Mouse (Mus musculus) left cerebral cortex, postnatal 10 days (tissue): Measurements from ENCODE around the gene Zgrf1. TPM values are rescaled to one million over a fixed set of nuclear protein-coding genes. Genes with fewer than 3 reads are reported as not detected.

Source experiments
- DNase-seq, 2 experiments: peaks; one replicate each; pipeline ENCODE4 v3.0.0; 2021 to 2022; ENCODE audit warnings: low spot score in 2 of 2, mixed read lengths in 1 of 2; ENCODE audit errors: extremely low spot score in 1 of 2
- intact Hi-C: fragments of 180-260 bp; cut with DNase I; formaldehyde crosslinking; loops from one replicate; pipeline ENCODE4 v1.15.1; 2025
- total RNA-seq, 2 experiments: library from RNA; stranded (reverse); gene quantifications; 2 replicates each; pipeline ENCODE4 v1.2.3; 2021

The Zgrf1 gene
- total RNA-seq: 1 to 10 TPM; 2.5 to 3.0 TPM

- intact Hi-C loops: loop anchor here (5.0 to 10.0 kb wide), 4 partner anchors 56 to 368 kb away; partner anchors contain the start of gene Ank2
- DNase-seq: peak; percentile 99
These were observed at the start of gene Zgrf1, which contains the start of gene Larp7 for GRCm38 (mm10) chr3:127552973-127553719. Zgrf1 (plus strand) TSS chr3:127553489. Larp7 (minus strand) TSS chr3:127553349.

GRCm38 (mm10) chr3:127507878-127508783 is 45.2 kb upstream of the Zgrf1 start:
- intact Hi-C loops: no loop called here
- DNase-seq: no peak

- intact Hi-C loops: no loop called here
- DNase-seq: no peak
These were observed 41.2 kb upstream of the Zgrf1 start for GRCm38 (mm10) chr3:127511786-127512746.

GRCm38 (mm10) chr3:127512794-127513335 is 40.4 kb upstream of the Zgrf1 start:
- no peak for DNase-seq
- intact Hi-C loops: no loop called here

- no peak for DNase-seq
- intact Hi-C loops: no loop called here
These were observed 39.6 kb upstream of the Zgrf1 start for GRCm38 (mm10) chr3:127513699-127514098.

GRCm38 (mm10) chr3:127515251-127515650 is 38.0 kb upstream of the Zgrf1 start:
- intact Hi-C loops: no loop called here
- DNase-seq: no peak

GRCm38 (mm10) chr3:127520300-127520699 is 33.0 kb upstream of the Zgrf1 start:
- DNase-seq: no peak
- intact Hi-C loops: no loop called here

GRCm38 (mm10) chr3:127521156-127521555 is 32.1 kb upstream of the Zgrf1 start:
- intact Hi-C loops: no loop called here

GRCm38 (mm10) chr3:127525188-127525819 is 28.0 kb upstream of the Zgrf1 start:
- no peak for DNase-seq
- intact Hi-C loops: no loop called here

More at GRCm38 (mm10) chr3:127521156-127521555, 32.1 kb upstream of the Zgrf1 start:
- no peak for DNase-seq

- intact Hi-C loops: no loop called here
These were observed 25.7 kb upstream of the Zgrf1 start for GRCm38 (mm10) chr3:127527465-127528034.

GRCm38 (mm10) chr3:127529210-127529609 is 24.1 kb upstream of the Zgrf1 start:
- no peak for DNase-seq

More at GRCm38 (mm10) chr3:127527465-127528034, 25.7 kb upstream of the Zgrf1 start:
- peak in 1 of 2 experiments; percentile 31 for DNase-seq

GRCm38 (mm10) chr3:127529824-127530223 is 23.5 kb upstream of the Zgrf1 start:
- no peak for DNase-seq
- intact Hi-C loops: loop anchor here (10.0 kb wide), 1 partner anchor 215 kb away; no protein-coding TSS in a partner anchor

More at GRCm38 (mm10) chr3:127529210-127529609, 24.1 kb upstream of the Zgrf1 start:
- intact Hi-C loops: no loop called here

GRCm38 (mm10) chr3:127530293-127530692 is 23.0 kb upstream of the Zgrf1 start:
- DNase-seq: no peak
- intact Hi-C loops: loop anchor here (10.0 kb wide), 1 partner anchor 215 kb away; no protein-coding TSS in a partner anchor

- intact Hi-C loops: loop anchor here (5.0 to 10.0 kb wide), 2 partner anchors 82 to 224 kb away; no protein-coding TSS in a partner anchor
- DNase-seq: no peak
These were observed 14.1 kb upstream of the Zgrf1 start for GRCm38 (mm10) chr3:127539193-127539592.

- no peak for DNase-seq
- intact Hi-C loops: no loop called here
These were observed 9.3 kb upstream of the Zgrf1 start for GRCm38 (mm10) chr3:127543976-127544375.

- intact Hi-C loops: no loop called here
- no peak for DNase-seq
These were observed 8.6 kb upstream of the Zgrf1 start for GRCm38 (mm10) chr3:127544610-127545121.

- DNase-seq: peak in 1 of 2 experiments; percentile 28
- intact Hi-C loops: no loop called here
These were observed 5.4 kb upstream of the Zgrf1 start for GRCm38 (mm10) chr3:127547882-127548281.
